Mouse (Mus musculus): ENCODE measurements at regions not wholly inside any gene's neighbourhood (a gene's known extent, or its start where the extent isn't known, plus 50 kb on each side); places are given as distances from the start of the nearest gene placed in this dataset.

- TF ChIP-seq MAFK (IDR thresholded peaks at IDR 0.05; ENCODE audit: insufficient read depth, low read depth, low read length) = no peak
- no peak for TF ChIP-seq ZC3H11A (IDR thresholded peaks at IDR 0.05; ENCODE audit: borderline replicate concordance, low read depth, low read length)
- TF ChIP-seq ZNF384 (IDR thresholded peaks at IDR 0.05; ENCODE audit: low read depth, low read length) = no peak
- no peak for TF ChIP-seq HCFC1 (IDR thresholded peaks at IDR 0.05; ENCODE audit: borderline replicate concordance, insufficient read depth, low read length)
- no peak for TF ChIP-seq CHD2 (IDR thresholded peaks at IDR 0.05; ENCODE audit: low read depth, low read length)
These were observed 50.5 kb upstream of the Ssr3 start for GRCm38 (mm10) chr3:65442946-65443345.
